Mouse (Mus musculus) right cerebral cortex, postnatal 4 days (tissue): ENCODE results near the gene H2-Ke6.
A peak's percentile ranks its signal among the peaks of the same experiment; 100 is the strongest.

Experiments used
- DNase-seq: peaks from one replicate; pipeline ENCODE4 v3.0.0-alpha.2; 2022

The H2-Ke6 gene

DNA sequence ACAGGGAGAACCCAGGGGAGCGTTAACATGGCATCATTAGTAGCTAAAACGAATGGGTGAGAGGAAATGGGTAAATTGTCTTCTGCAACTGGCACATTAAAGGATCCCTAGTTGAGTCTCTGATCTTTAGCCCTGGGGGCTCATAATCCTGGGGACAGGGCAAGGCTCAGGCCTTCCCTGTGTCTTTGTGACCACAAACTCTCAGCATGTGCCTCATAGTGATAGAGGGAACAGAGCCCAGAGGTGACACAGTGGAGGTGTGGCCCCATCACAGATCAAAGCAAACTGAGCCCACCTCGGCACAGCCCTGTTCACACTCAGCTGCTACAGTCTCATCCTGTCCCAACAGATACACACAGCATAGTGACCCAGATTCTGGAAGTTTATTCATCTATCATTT lies 32.2 kb downstream of the H2-Ke6 start:
- DNase-seq, result no peak

DNA sequence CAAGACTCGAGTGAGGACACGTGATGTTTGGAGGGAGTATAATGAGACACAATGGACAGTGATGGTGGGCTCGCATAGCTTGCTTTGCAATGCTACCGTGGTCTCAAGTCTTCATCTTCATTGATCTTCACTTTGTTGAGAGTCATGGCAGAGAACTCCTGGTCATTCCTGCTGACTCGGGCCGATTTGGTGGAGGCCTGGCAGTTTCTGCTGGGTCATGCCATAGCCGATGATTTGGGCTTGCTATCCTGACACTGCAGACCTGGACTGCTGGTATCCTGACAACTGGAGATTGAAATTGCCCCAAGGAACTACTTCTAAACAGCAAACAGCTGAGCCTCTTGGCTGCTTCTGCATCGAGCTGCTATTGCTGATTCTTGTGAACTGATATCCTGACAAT lies 32.9 kb downstream of the H2-Ke6 start:
- no peak for DNase-seq

DNA sequence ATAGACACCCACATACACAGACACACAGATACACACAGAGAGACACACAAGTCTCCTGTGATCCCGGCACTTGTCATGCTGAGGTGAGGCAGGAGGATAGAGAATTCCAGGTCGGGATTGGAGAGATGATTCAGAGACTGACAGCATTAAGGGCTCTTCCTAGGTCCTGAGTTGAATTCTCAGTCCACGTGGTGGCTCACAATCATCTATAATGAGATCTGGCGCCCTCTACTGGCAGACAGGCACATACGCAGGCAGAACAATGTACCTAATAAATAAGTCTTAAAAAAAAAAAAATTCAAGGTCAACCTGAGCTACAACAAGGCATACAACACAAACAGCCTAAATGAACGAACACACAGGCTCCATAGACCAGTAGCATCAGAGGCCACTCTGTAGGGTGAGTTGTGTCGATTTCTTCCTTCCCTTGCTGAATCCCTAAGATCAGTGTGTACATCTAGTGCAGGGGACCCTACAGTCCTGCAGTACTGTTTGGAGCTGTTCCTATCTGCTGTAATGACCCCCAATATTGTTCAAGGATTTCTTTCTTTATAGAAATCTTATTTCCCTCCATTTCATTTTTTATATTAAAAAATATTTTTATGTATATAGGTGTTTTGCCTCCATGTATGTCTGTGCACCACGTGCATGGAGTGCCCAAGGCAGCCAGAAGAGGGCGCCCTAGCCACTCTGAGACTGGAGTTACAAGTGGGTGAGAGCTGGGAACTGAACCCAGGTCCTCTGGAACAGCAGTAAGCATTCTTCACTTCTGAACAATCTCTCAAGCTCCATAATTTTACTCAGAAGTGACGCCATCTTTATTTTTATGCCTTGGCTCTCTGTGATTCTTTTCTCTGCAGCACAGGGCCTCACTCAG lies 35.8 kb downstream of the H2-Ke6 start:
- DNase-seq, result peak; percentile 65

DNA sequence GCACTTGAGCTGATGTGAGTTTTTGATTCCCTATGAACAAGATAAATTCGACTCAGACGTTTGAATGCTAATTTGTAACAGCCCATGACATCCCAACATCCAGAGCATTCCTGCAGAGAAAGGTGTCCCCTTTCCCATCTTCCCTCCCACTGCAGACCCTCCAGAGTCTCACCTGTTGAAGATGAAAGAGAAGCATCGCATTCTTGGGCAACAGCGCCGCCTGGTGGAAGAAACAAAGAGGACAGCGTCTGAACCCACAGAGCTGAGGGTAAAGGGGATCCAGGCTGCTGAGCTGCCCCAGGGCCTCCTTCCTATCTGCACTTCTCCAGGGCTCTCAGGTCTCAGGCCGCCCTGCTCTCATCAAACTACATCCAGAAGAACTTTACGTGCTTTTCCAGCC lies 45.7 kb downstream of the H2-Ke6 start:
- DNase-seq, result peak; percentile 71

DNA sequence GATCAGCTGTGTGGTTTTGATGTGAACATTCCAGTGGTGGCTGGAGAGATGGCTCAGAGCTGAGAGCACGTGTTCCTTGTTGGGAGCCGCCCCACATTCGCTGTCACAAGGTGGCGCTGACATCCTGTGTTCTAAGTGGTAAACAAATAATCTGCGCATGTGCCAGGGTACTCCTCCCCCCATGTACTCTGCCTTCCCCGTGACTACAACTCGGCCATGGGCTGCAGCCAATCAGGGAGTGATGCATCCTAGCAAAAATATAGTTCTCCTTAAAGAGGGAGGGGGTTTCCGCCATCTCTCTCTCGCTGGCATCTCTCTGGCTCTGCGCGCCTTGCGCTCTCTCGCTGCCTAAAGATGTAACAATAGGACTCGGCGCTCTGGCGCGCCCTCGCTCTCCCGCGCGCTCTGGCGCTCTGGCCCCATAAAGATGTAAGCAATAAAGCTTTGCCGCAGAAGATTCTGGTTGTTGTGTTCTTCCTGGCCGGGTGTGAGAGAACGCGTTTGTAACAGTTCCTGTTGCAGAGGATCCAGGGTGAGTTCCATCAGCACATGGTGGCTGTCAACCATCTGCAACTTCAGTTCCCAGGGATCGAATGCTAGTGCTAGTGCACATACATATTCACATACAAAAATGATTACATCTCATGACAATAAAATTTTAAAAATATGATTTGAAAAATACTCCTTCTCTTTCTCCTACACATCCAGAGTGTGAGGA lies 46.5 kb downstream of the H2-Ke6 start:
- DNase-seq, result peak; percentile 82

DNA sequence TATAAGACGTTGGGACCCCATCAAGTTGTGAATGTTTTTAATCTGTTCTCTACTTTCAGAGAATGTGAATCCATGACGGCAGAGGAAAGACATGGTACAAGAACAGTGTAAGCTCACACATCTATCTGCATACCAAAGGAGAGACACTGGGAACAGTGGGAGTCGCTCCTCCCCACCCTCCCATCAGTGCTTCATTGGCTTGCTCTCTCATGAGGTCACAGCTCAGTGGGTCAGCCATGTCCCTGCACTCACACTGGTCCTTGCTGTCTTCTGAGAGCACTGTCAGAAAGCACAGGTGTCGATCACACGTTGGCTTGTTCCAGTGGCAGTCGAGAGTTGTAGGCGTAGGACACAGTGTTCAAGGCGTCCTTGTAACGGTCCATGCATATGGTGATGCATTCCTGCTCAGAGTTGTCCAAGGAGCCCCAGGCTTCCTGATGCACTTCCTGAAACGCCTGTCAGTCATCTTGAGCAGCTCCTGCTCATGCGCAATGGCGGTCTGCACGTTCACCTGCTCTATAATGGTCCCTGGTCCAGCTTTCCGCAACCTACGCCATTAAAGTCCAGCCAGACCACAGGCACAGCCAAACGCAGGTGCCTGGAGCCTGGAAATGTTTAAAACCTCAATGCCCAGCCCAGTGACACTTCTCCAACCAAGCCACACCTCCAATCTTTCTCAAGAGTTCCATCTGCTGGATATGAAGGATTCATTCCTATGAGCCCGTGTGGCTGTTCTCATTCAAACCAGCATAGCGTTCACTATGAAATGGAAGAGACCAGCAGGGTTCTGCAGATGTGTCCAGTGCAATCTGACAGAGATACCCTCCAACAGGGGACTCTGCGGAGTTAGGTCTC lies 47.5 kb downstream of the H2-Ke6 start:
- no peak for DNase-seq

DNA sequence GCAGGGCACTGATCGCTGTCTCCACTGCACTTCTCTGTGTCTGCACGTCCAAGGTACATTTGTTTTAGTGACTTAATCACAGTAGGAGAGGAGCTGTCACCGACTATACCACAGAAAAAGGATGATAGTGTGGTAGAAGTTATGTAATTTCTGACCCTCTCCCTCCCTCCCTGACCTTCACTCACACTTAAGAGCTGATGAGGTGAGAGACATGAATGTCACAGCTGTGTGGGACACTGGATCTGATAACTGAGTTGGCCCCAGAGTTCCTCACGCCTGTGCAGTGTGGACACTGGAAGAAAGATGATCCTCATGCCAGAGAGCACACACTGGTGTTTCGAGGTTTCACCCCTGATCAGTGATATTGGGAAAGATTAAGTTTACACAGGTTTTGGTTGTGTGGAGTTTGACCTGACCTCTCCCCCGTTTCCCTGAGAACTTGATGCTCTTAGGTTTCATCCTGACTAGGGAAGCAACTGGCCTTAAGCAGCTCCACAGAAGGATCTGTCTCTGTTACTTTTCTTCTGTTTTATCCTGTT lies 48.3 kb downstream of the H2-Ke6 start:
- DNase-seq, result no peak

DNA sequence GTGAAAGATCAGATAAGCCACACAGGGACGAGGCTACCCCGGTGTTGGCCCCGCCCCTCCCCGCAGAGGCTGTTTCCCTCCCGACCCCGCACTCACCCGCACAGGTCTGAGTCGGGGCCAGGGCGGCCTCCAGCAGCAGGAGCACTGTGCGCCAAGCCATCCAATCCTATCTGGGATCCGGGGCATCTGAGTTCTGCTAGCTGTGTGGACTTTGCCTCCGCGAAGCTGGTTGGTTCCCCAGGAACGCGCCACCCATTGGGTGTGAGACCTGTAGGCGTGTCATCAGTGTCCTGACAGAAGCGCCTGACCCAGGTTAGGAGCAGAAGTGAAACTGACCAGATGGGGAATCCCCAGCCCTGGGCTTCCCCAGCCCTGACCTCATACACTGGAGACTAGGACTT lies 49.2 kb downstream of the H2-Ke6 start:
- no peak for DNase-seq

DNA sequence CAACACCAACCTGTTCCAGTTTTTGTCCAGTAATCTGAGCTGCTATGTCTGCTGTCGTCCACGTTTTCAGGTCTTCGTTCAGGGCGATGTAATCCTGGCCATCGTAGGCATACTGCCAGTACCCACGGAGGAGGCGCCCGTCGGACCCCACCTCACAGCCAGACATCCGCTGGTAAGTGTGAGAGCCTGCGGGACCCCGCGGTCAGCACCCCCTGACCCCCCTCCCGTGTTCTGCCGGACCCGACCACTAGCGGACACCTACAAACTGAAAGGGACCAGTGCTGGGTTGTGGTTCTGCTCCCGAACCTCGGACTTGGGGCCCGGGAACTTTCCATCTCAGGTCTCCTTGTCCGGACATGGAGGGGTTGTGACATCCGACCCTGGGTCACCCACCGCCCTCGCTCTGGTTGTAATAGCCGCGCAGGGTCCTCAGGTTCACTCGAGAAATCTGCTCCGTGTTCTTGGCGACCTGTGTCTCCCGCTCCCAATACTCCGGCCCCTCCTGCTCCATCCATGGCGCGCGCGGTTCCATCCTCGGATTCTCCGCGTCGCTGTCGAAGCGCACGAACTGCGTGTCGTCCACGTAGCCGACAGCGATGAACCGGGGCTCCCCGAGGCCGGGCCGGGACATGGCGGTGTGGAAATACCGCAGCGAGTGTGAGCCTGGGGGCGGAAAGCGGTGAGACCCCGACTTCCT lies 49.9 kb downstream of the H2-Ke6 start:
- no peak for DNase-seq
